Mouse (Mus musculus) embryonic fibroblast, embryonic 13.5 days (primary cell): Measurements from ENCODE around the gene Bcl3.

Experiments used
- CTCF ChIP-seq: IDR thresholded peaks from 2 replicates; pipeline ENCODE4 v1.5.1; 2011; ENCODE audit warnings: mild to moderate bottlenecking, control low read depth, low read length, moderate library complexity, borderline replicate concordance; ENCODE audit not compliant: insufficient read depth
- POLR2A ChIP-seq: IDR thresholded peaks from 2 replicates; pipeline ENCODE4 v1.6.1; 2011; ENCODE audit warnings: low read depth, mild to moderate bottlenecking, control low read depth, low read length, moderate library complexity

DNA sequence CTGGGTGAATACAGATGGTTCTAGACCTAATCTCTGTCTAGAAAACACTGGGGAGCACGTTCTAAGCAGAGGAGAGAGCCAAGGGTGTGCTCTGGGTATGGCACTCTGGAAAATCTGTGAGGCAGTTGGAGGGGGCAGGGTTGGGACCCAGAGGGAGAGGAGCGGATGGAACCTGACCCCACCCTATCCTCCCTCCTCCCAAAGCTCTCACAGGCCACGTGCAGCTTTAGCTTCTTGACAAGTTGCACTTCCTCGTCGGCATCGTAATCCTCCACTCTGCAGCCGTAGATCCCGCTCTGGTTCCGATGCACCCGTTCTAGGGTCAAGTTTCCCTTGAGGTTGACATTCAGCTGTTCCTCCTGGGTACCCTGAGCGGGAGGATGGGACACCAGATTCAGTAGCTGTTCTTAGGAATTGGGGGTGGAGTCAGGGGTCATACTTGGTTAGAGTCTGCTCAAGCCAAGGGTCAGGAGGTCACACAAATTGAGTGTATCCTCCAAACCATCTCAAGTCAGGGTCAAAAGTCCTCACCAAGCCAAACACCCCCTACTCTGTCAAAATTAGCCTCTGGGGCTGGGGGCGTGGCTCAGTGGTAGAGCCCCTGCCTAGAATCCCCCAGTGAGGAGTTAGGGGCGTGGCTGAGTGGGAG is 58.6 kb downstream of the Bcl3 start:
- no peak for TF ChIP-seq CTCF
- TF ChIP-seq POLR2A = no peak
